Mouse (Mus musculus) heart, adult 8-10 months (tissue): Measurements from ENCODE around the gene Acyp2. TPM values are rescaled to one million over a fixed set of nuclear protein-coding genes. Genes with fewer than 3 reads are reported as not detected.

Experiments used
- DNase-seq: peaks from one replicate; pipeline ENCODE4 v3.0.0; 2022; ENCODE audit warnings: low spot score
- total RNA-seq, 4 experiments: library from RNA; stranded (reverse); gene quantifications; 2 replicates each; pipeline ENCODE4 v1.2.4; 2022

Acyp2 gene
- total RNA-seq, 4 experiments from 2014 or later, result 81.2 to 108 (median 104) TPM

- DNase-seq, result peak; percentile 44
Observed at GRCm38 (mm10) chr11:30580008-30580407, 69.4 kb downstream of the Acyp2 start.

- peak; percentile 19 for DNase-seq
Observed at GRCm38 (mm10) chr11:30578931-30579330, 70.5 kb downstream of the Acyp2 start.

DNA sequence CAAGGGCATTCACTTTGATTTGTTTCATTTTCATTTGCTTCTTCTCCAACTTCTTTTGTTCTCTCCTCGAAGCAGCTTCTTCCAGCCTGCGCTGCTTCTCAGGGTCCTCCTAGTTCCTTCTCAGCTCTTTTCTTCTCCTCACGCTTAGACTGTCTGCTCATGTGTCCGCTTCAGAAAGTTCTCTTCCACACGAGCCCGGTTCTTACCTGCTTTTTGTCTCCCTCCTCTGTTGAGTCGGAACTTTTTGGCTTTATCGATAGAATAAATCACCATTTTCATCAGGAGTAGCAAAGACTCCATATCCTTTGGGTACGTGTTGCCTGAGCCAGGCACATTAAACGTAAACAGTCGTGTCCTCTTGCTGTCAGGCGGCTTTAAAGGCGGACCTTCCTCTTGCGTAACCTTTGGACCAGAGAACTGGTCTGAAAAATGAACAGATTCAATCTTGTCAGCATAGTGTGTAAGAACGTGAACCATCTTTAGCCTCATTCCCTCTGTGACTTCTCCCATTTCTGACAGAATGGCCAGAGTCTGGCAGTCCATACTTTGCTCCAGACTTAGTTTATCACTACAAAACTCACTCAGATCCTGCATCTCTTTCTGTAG is 76.5 kb downstream of the Acyp2 start:
- DNase-seq, result no peak

GRCm38 (mm10) chr11:30570568-30570967 is 78.8 kb downstream of the Acyp2 start:
- DNase-seq, result no peak

- no peak for DNase-seq
Observed at GRCm38 (mm10) chr11:30560215-30560614, 89.2 kb downstream of the Acyp2 start.

DNA sequence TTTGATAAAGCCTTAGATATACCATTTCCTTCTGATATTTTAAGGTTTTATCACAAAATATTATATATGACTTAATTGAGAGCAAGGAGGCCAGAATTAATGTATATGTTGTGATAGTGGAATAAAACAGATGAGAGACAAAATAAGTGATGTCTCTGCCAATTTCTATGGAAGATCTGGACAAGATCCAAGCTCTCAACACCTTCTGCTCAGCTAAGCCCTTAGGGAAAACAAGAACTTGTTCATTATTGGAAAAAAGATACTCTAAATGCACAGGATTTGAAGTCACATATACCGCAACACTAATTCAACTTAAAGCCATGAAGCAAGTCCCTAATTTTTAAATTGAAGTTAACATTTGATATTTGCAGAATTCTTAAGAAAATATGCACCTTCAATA is 96.0 kb downstream of the Acyp2 start:
- no peak for DNase-seq

- peak; percentile 87 for DNase-seq
Observed at GRCm38 (mm10) chr11:30517133-30517532, 132.3 kb downstream of the Acyp2 start.

GRCm38 (mm10) chr11:30508178-30508577 is 141.2 kb downstream of the Acyp2 start:
- DNase-seq, result no peak

DNA sequence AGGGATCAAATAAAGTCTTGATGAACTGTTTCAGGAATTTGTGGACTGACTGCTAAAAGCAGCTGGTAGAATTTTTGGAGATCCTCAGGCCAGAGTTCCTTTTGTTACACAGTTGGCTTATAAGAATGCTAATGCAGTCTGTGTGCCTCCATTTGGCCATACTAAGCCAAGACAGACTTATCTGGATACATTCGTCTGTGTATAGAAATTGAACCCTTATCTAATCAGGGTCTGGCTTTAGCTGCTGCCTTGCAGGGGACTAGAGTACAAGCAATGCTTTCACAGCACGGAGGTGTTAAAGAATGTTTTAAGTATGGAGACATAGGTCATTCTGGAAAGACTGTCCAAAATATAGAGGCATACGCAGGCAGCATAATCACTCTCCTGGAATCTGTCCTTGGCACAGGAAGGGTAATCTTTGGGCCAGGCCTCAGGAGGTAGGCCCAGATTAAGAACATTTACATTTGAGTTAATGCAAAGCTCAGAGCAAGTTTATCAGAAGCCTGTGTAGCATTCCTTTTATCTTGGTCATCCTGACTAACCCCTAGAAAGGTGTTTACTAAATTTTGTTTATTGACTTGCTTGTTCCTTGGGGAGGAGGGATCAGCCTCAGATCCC is 150.5 kb downstream of the Acyp2 start:
- DNase-seq, result no peak

DNA sequence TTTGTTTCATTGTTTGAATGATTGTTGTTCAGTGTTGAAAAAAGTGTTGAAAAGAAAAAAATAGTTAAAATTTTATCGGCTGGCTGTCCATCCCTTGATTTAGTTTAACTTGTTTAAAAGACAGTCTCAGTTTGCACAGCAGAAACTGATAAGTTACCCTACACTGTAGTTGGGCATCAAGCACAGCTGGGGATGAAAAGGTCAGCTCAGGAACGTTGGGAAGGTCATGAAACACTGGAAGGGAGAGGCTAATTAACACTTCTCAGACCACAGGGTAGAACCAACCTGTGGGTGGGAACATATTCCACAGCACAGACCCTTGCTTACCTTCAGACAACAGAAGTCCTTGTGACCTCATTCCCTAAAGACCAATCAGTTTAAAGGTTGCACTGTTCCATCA is 152.2 kb downstream of the Acyp2 start:
- no peak for DNase-seq

GRCm38 (mm10) chr11:30491515-30492260 is 157.7 kb downstream of the Acyp2 start:
- no peak for DNase-seq

DNA sequence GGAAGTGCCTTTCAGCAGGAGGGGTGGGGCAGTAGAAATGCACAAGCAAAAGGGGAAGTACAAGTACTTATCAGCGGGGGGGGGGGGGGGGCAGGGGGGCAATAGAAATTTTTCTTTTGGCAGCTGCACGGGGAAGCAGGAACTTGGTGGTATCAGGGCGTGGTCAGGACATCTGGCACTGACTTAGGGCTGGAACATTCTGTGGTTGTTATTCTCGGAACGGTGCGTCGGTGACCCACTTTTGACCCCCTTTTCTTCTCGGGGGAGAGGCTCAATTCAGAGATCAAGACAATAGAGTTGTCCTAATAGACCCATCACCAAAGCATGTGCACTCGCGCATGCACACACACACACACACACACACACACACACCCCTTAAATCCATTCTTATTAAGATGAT is 161.2 kb downstream of the Acyp2 start:
- DNase-seq, result no peak

DNA sequence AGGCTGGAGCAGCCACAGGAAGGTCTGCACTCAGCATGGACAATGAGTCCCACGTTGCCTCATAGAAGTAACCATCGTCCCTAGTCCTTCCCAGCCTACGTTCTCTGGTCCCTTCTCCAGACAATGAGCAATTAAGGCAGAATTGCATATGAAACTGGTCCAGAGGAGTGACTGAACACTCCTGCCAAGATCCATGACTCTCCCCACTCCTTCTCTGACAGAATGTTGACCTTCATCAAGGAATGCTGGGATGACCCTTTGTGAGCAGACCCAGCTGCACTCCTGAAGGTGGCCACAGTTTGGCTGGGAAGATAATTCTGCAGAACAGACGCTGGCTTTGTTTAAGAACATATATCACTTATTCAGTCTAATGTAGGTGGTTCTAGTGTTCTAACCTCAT is 166.1 kb downstream of the Acyp2 start:
- DNase-seq, result peak; percentile 17

DNA sequence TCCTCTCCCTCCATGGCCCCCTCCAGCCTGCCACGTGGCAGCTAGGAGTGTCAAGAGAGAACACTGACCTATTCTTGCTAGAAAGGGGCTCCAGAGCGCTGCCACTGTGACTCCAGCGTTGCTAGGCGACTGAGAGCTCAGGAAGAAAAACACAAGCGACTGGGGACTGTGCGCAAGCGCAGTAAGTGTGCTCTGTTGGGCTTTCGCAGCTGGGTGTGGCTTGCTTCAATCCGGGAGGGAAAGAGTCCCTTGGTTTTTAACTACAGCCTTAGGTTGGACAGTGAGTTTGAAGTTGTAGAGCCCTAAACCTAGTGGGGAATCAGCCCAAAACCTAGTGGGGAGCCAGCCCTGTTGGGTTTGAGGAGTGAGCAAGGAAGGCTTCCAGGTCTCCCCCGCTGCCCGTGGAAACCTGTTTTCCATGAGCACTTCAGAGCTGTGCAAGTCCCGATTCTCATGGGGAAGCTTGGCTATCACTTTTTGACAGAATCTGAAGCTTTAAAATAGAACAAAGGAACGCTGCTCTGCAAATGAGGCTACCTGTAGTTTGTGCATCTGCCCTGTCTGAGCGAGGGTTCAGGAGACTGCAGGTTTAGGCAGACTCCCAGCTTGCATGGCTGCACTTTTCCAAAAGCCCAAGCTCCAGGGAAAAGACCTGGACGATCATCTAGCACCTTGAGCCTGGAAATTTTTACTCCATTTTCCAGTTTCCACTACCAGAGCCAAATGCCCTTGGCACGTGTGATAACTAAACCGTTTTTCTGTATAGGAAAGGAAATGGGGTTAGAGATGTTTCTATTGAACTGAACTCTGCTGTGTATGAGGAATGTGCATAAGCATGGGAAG is 177.4 kb downstream of the Acyp2 start, which contains the start of gene 4930505A04Rik:
Gene 4930505A04Rik, minus strand, starts transcription at position 77 of the 843 bp plus-strand sequence.
- peak; percentile 86 for DNase-seq

GRCm38 (mm10) chr11:30471187-30471586 is 178.2 kb downstream of the Acyp2 start:
- no peak for DNase-seq

Other genes starting within 250 kb of the Acyp2 start
- not detected for gene 4930505A04Rik, start 177.8 kb downstream of the Acyp2 start, total RNA-seq
- 100 to 1,000 TPM; 187 to 251 (median 206) TPM for gene Psme4, start 122.1 kb upstream of the Acyp2 start, total RNA-seq
- under 1 TPM in 2 of 4 experiments, not detected in 2; 0.22 TPM for gene Gpr75, start 235.8 kb upstream of the Acyp2 start, total RNA-seq
- 1 to 10 TPM; 7.4 to 9.9 (median 8.2) TPM for gene Asb3, start 235.8 kb upstream of the Acyp2 start, total RNA-seq